Mouse (Mus musculus) stomach, postnatal 0 days (tissue): ENCODE measurements around the gene Gng2.

ENCODE experiments used
- CTCF ChIP-seq: IDR thresholded peaks from 2 replicates; pipeline ENCODE4 v1.5.1; 2016; ENCODE audit warnings: antibody characterized with exemption, low read depth, mild to moderate bottlenecking, moderate library complexity
- EP300 ChIP-seq: optimal IDR thresholded peaks from 2 replicates; pipeline ENCODE3; 2016; ENCODE audit warnings: antibody characterized with exemption

- TF ChIP-seq CTCF (no peak), EP300 (no peak)
Observed at GRCm38 (mm10) chr14:19987358-19987834, 10.0 kb upstream of the Gng2 start.
